Mouse (Mus musculus) spleen, embryonic (tissue): ENCODE measurements at regions not wholly inside any gene's neighbourhood (a gene's known extent, or its start where the extent isn't known, plus 50 kb on each side); places are given as distances from the start of the nearest gene placed in this dataset.
"Not testable (repeated sequence)": the region's sequence is repeated elsewhere in the genome, so short reads cannot be mapped to it uniquely, and the experiment has no call there.

Experiments
- CTCF ChIA-PET: fragments of 350-600 bp; sonication (Branson Sonifier 250); formaldehyde crosslinking; loops from one replicate; lab custom pipeline; 2022; lab: Charles Lee

GRCm38 (mm10) chr13:52349606-52350005, 181.5 kb downstream of the Diras2 start:
- CTCF ChIA-PET: no interaction called here

GRCm38 (mm10) chr13:52352576-52352975, 178.5 kb downstream of the Diras2 start:
- CTCF ChIA-PET: no interaction called here

- CTCF ChIA-PET: interaction anchor here (0.7 kb wide), 1 partner anchor 460 kb away, joined by 12 read pairs; no protein-coding TSS in a partner anchor
Measured at GRCm38 (mm10) chr13:52353437-52353836, 177.6 kb downstream of the Diras2 start.

- CTCF ChIA-PET: no interaction called here
Measured at GRCm38 (mm10) chr13:52353966-52354365, 177.1 kb downstream of the Diras2 start.

GRCm38 (mm10) chr13:52355921-52356320, 175.2 kb downstream of the Diras2 start:
- CTCF ChIA-PET: not testable (repeated sequence)

- CTCF ChIA-PET: not testable (repeated sequence)
Measured at GRCm38 (mm10) chr13:52359332-52359731, 171.7 kb downstream of the Diras2 start.

- CTCF ChIA-PET: no interaction called here
Measured at GRCm38 (mm10) chr13:52361177-52361846, 169.8 kb downstream of the Diras2 start.

- CTCF ChIA-PET: no interaction called here
Measured at GRCm38 (mm10) chr13:52362266-52362665, 168.8 kb downstream of the Diras2 start.

- CTCF ChIA-PET: no interaction called here
Measured at GRCm38 (mm10) chr13:52369851-52370250, 161.2 kb downstream of the Diras2 start.

GRCm38 (mm10) chr13:52371986-52372385, 159.1 kb downstream of the Diras2 start:
- CTCF ChIA-PET: no interaction called here

GRCm38 (mm10) chr13:52374781-52375180, 156.3 kb downstream of the Diras2 start:
- CTCF ChIA-PET: no interaction called here

- CTCF ChIA-PET: no interaction called here
Measured at GRCm38 (mm10) chr13:52378236-52378635, 152.8 kb downstream of the Diras2 start.

- CTCF ChIA-PET: no interaction called here
Measured at GRCm38 (mm10) chr13:52389271-52389670, 141.8 kb downstream of the Diras2 start.

GRCm38 (mm10) chr13:52395786-52396185, 135.3 kb downstream of the Diras2 start:
- CTCF ChIA-PET: no interaction called here

GRCm38 (mm10) chr13:52398344-52398743, 132.7 kb downstream of the Diras2 start:
- CTCF ChIA-PET: no interaction called here

GRCm38 (mm10) chr13:52399143-52399542, 131.9 kb downstream of the Diras2 start:
- CTCF ChIA-PET: no interaction called here

- CTCF ChIA-PET: no interaction called here
Measured at GRCm38 (mm10) chr13:52403805-52404204, 127.3 kb downstream of the Diras2 start.

- CTCF ChIA-PET: no interaction called here
Measured at GRCm38 (mm10) chr13:52416301-52416700, 114.8 kb downstream of the Diras2 start.

GRCm38 (mm10) chr13:52422456-52422855, 108.6 kb downstream of the Diras2 start:
- CTCF ChIA-PET: no interaction called here

- CTCF ChIA-PET: no interaction called here
Measured at GRCm38 (mm10) chr13:52428527-52428926, 102.6 kb downstream of the Diras2 start.

GRCm38 (mm10) chr13:52436756-52437155, 94.3 kb downstream of the Diras2 start:
- CTCF ChIA-PET: no interaction called here

- CTCF ChIA-PET: no interaction called here
Measured at GRCm38 (mm10) chr13:52445513-52445912, 85.6 kb downstream of the Diras2 start.

- CTCF ChIA-PET: no interaction called here
Measured at GRCm38 (mm10) chr13:52448902-52449301, 82.2 kb downstream of the Diras2 start.

- CTCF ChIA-PET: interaction anchor here (0.6 to 0.7 kb wide), 3 partner anchors 141 to 352 kb away, joined by 5 to 9 read pairs (median 8); no protein-coding TSS in a partner anchor
Measured at GRCm38 (mm10) chr13:52451486-52451885, 79.6 kb downstream of the Diras2 start.
